In the genomic region with DNA sequence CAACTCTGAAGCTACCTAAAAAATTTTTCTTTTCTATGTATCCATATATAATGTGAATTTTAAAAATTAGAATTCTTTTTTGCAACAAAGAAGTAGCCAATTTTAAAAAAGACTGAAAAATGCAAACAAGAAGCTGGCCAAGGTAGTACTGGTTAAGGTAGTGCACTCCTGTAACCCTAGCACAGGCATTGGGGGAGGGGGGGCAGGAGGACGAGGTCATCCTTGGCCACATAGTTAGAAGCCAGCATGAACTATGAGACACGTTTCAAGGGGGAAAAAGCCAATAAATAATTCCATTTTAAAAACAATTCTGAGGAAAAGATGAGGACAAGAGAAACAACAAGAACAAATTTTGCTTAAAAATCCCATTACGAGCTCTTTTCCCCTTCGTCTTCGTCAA, we compare ENCODE assay signal across 35 mouse cellular contexts. TPM values are rescaled to one million over a fixed set of nuclear protein-coding genes. Genes with fewer than 3 reads are reported as not detected.
"Had no signal": no experiment of that assay in that cellular context is flagged by ENCODE, and none has a peak within 500 bp of the region (broad histone marks: within the 10 kb centered on the region; RNA-seq: fewer than 3 reads in every experiment).

No protein-coding gene starts in this region.

- H3K4me2 ChIP-seq: heart, embryonic 11.5 days; heart, embryonic 12.5 days; heart, embryonic 13.5 days; heart, embryonic 15.5 days; hindbrain, embryonic 12.5 days; hindbrain, embryonic 13.5 days; hindbrain, embryonic 14.5 days; hindbrain, embryonic 15.5 days; intestine, embryonic 15.5 days; kidney, embryonic 15.5 days had no signal

- H3K9me3 ChIP-seq: heart, embryonic 10.5 days; heart, embryonic 13.5 days; heart, embryonic 15.5 days; hindbrain, embryonic 12.5 days; hindbrain, embryonic 13.5 days; hindbrain, embryonic 15.5 days; intestine, embryonic 15.5 days; kidney, embryonic 15.5 days had no signal

- H3K27me3 ChIP-seq: heart, embryonic 12.5 days; heart, embryonic 13.5 days; heart, embryonic 15.5 days; hindbrain, embryonic 12.5 days; hindbrain, embryonic 13.5 days; hindbrain, embryonic 15.5 days; intestine, embryonic 15.5 days; kidney, embryonic 15.5 days had no signal

- H3K9ac ChIP-seq: heart, embryonic 12.5 days; heart, embryonic 13.5 days; heart, embryonic 15.5 days; hindbrain, embryonic 12.5 days; hindbrain, embryonic 13.5 days; hindbrain, embryonic 14.5 days; hindbrain, embryonic 15.5 days; intestine, embryonic 15.5 days; kidney, embryonic 15.5 days had no signal

- ATAC-seq: hindbrain, embryonic 16.5 days; hindbrain, postnatal 0 days; inflammation-experienced regulatory T-cells, adult 6 months; intestine, embryonic 15.5 days; intestine, embryonic 16.5 days; intestine, postnatal 0 days had no signal

- H3K4me1 ChIP-seq: hindbrain, embryonic 12.5 days; hindbrain, embryonic 15.5 days; intestine, embryonic 15.5 days; kidney, embryonic 15.5 days had no signal

- DNase-seq: heart, postnatal 10 days; heart, postnatal 14 days; heart, postnatal 36 days; heart, postnatal 4 days; kidney, adult 11 months; kidney, adult 18-20 months; kidney, adult 2 months; kidney, adult 8-10 months; kidney, adult 9 months; kidney, postnatal 10 days; kidney, postnatal 14 days; kidney, postnatal 25 days; kidney, postnatal 4 days; layer of hippocampus, adult 9-11 months; layer of hippocampus, postnatal 36 days had no signal

- H3K27ac ChIP-seq: heart, embryonic 10.5 days; heart, embryonic 13.5 days; heart, embryonic 15.5 days; hindbrain, embryonic 10.5 days; hindbrain, embryonic 12.5 days; hindbrain, embryonic 13.5 days; hindbrain, embryonic 14.5 days; hindbrain, embryonic 15.5 days; hindbrain, postnatal 0 days; intestine, embryonic 15.5 days; kidney, embryonic 15.5 days; kidney, postnatal 0 days; layer of hippocampus, adult 2 months had no signal

- H3K4me3 ChIP-seq: heart, embryonic 10.5 days; heart, embryonic 12.5 days; heart, embryonic 13.5 days; heart, embryonic 15.5 days; hindbrain, embryonic 10.5 days; hindbrain, embryonic 12.5 days; hindbrain, embryonic 13.5 days; hindbrain, embryonic 15.5 days; intestine, embryonic 15.5 days; kidney, embryonic 15.5 days; layer of hippocampus, adult 2 months had no signal

RNA-seq across cellular contexts. Expression of a gene that starts 33.7 kb away (rescaled TPM):
- total RNA-seq: hematopoietic stem cell, adult 5-6 weeks had no signal
- polyA plus RNA-seq: inflammation-experienced regulatory T-cells, adult 6 months had no signal
